Mouse (Mus musculus) c-Kit-positive CD71-negative TER-119-negative erythroid progenitor cells, embryonic 14.5 days (primary cell): ENCODE measurements at regions not wholly inside any gene's neighbourhood (a gene's known extent, or its start where the extent isn't known, plus 50 kb on each side); places are given as distances from the start of the nearest gene placed in this dataset.

Experiments used
- DNase-seq: peaks from one replicate; pipeline ENCODE4 v3.0.0-alpha.2; 2013; ENCODE audit warnings: low read depth

DNA sequence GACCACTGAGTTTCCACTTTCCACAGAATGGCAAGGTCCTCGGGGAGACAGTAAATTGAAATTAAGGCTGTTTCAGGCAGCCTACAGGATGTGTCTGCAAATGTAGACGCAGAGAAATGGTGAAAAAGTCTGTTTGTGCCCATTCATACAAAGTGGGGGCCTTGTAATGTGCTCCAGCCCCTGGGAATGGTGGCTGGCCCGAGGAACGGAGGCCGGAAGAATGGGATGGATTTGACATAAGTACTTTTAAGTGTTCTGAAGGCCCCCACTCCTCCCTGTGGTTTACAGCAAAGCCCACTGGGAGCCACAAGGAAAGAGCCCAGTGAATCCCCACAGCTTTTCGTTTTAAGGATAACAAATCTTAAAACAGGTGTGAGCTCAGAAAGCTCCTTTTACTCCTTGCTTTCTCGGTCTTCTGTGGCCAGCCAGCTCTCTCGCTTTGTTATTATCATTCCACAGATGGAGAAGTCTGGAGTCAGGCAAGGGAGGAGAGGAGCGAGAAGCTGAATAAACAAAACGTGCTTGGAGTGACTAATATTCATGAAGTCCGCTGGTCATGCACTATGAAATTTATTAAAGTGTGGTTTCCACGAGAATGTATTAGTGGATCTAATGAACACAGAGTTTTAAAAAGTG lies 337.7 kb downstream of the Hlx start:
- DNase-seq = no peak

DNA sequence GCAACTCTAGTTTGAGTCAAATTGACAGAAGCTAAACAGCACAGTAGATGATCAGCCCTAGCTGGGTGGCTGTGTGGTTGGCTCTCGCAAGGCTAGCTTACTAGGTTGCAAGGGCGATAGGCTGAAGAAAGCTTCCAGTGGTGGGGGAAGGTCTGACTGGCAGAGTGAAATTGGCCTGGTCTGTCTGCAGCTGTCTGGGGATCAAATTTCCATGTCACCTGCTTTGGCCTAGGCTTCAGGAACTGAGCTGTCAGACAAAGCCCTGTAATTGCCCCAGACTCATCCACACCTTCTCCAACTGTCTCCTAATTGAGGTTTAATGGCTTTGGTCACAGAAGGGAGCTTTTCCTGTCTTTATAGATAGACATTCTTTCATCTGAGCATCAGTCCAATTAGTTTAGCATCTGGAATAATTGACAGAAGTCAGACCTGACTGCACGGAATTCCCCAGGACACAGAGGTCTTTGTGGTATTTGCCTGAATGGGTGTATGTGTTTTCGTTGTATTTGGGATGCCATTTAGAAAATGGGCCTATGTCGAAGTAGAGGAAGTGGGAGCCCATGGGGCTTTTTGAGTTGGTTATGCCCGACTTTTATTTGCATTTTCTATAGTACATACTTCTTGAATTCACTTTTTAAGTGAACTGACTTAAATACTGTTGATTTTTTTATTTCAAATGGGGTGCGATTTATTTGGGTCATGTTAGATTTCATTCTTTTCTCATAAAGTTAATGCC lies 348.2 kb downstream of the Hlx start:
- no peak for DNase-seq

DNA sequence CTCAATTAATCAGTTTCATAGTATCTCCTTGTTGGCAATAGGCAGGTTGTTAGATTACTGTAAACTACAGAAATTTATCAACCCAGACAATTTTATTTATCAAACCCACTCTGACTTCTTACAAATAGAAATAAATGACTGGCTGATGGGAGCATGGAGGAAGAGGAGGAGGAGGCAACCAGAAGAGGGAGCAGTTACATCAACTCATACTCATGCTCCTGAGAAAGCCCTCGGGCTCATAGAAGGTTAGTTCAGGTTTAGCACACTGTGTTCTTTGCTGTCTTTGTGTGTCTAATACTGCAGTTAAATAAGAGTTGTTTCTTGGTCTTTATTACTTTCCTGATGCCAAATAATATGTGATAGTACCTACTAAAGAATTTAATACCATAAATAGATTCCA lies 344.6 kb upstream of the 1700056E22Rik start:
- DNase-seq = no peak

DNA sequence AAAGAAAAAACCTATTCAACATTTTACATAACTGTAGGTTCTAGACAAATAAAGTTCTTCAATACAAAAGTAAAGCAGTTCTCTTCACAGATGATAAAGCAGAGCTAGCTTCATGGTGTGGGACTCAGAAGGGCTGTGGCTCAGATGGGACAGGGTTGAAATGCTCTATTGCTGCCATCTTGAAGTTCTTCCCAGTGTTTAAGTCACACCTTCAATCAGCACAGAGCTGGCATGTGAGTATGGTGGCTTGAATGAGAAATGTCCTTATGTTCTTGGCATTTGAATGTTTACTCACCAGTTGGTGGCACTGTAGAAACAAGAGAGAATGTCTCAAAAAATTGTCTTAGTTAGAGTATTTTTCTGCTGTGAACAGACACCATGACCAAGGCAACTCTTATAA lies 330.9 kb upstream of the 1700056E22Rik start:
- no peak for DNase-seq

DNA sequence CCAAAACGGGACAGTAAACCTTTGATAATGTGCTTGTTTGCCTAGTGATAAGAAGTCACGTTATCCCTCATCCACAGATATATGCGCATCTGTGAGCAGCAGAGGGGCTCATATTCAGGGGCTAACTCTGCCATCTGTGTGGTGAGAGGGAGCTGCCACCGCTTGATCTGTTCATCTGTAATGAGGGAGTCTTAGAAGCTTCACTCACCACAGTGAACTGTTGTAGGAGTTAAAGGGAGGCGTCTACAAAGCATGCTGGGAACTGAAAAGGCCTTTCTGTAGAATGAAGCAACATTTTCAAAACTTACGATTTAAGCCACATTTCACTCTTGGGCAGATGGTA lies 324.1 kb upstream of the 1700056E22Rik start:
- DNase-seq = no peak

DNA sequence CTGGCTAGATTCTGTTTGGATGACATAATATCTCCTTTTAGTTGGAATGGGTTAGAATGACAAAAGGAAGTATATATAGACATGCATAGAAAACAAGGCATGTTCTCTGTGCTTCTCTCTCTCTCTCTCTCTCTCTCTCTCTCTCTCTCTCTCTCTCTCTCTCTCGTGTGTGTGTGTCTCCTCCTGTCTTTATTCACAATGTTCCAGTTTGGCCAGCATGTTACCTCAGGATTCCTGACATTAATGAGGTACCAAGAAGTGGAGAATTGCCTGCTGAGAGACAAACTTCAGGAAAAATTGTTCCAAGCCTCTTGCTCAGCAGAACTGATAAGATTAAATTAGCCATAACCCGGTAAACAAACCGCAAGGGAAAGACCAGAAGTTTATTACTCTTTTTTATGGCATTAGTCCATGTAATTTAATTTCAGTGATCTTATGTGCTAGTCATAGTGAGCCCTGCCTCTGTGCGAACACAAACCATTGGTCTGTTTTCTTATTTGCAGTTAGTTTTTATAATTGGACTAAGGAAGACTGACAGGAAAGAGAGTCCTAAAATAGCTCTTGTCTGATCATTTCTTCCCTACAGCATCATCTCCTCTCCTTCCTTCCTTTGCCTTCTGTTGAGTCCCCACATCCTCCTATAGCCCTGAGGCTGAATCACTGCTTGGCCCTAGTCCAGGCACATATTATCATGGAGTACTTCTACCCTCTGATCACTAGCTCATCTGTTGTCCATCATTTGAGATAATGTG lies 323.5 kb upstream of the 1700056E22Rik start:
- no peak for DNase-seq

DNA sequence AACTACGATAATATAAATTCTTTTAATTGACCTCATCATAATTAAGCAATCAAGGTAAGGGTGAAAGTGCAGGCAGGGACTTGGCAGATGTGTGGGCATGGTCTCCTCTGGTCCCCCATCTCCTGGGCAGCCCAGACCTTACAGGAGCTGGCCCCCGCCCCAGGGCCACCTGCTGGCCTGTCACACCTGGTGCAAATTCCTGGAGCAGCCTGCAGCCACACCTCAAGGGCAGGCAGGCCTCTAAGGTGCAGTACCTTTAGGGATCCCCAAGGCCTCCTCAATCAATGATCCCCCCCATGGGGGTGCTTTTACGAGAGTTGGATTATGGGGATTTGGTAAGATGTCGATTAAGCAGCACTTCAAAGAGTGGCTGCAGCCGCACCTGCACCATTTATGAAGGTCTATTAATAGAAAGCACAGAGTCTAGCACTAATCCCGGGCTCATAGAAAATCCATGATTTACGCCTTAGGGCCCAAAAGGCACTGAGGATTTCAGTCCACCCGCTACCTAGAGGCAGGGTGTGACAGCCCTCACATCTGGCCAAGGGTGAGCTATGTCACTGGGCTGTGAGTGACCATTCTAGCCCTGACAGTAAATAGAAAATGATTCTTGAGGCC lies 319.8 kb upstream of the 1700056E22Rik start:
- no peak for DNase-seq

DNA sequence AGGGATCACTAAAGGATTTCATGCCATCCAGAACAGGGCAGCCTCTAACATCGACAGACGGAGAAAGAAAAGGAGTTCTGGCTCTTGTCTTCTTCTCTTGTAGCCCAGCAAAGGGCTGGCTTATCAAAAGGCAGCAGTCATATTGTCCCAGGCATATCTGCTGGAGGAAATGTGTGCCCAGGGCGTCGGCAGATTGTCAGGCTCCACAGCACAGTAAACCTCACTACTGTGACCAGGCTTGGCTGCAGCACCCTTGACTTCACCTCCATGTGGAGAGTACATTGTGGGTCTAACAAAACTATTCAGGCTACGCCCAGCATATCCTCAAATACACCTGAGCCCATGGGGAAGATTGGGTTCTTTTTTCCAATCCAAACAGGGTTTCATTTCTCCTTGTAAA lies 317.7 kb upstream of the 1700056E22Rik start:
- no peak for DNase-seq

DNA sequence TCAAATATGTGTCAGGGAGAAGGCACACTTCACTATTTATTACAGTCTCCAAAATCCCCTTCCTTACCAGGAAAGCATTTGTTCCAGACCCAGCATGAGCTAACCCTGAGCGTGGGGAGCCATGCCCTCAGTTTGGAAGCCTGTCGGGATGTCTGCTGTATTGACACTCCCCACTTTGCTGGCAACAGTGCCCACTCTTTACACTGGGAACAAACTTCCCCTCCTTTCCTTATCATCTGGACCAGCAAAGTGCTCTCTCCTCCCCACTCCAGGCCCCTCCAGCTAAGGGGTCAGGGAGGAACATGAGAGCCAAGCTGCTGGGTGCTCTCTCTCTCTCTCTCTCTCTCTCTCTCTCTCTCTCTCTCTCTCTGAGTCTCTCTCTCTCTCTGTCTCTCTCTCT lies 310.7 kb upstream of the 1700056E22Rik start:
- no peak for DNase-seq

DNA sequence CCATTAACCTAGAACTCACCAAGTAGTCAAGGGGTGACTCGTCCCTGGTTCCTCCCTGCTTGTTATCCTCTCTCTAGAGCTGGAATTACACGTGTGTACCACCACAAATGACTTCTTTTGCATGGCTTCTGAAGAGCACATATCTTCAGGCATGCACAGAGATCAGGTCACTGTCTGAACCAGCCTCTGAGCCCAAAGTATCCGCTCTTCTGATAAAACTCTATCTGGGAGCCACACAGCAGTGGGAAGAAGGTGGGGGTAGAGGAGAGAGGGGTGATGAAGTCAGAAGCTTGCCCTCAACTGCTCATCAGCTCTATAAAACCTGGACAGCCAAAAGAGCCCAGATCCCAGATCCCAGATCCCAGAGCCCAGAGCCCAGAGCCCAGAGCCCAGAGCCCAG lies 301.9 kb upstream of the 1700056E22Rik start:
- DNase-seq = no peak

DNA sequence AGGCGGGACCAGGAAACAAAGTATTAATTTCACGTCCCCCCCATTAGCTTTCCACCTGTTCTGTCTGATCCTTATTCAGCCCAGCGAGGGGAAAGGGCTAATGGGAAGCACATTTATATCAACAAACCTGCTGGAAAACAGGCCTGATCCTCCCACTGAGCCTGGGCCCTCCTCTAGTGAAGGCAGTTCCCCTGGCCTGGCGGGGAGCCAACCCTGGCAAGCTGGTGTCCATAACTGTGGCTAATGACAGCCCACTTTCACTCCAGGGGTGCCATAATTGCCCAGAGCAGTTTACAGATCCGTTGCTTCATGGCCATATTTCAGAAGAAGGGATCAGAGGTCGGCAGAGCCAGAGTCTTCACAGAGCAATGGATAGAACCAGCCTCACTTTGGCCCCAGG lies 301.2 kb upstream of the 1700056E22Rik start:
- DNase-seq = no peak

DNA sequence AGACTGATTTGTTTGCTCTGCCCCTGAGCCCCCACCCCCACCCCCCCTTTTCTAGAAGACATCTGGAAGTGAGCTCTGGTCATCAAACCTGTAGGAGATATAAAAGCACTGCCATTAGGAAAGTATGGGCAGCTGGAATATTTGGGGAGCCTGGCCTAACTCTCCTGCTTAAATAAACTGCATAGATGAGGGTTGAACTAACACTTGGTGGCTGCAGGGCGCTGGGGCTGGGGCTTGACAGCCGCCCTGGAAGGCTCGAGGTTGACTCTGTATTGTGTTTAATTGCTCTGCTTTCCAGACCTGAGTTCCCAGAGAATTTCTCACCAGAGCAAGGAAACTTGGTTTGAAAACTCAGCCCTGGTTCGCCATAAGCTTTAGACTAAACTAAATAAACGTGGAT lies 300.7 kb upstream of the 1700056E22Rik start:
- no peak for DNase-seq

DNA sequence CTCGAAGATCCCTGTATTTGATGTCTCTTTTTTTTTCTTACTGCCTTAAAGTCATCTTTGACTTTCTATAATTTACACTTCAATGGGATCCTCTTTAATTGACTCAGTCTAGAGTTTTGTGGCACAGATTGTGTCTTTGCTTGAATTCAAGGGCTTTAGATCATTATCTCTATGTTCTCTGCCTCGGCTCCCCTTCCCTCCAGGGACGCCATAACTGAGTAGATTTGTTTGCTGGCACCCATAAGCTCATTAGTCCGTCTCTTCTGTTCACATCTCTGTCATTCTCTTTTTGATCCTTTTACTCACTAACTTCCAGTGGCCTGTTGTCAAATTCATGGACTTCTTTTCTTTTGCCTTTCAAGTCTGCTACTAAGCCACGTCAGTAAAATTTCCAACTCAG lies 299.0 kb upstream of the 1700056E22Rik start:
- no peak for DNase-seq

DNA sequence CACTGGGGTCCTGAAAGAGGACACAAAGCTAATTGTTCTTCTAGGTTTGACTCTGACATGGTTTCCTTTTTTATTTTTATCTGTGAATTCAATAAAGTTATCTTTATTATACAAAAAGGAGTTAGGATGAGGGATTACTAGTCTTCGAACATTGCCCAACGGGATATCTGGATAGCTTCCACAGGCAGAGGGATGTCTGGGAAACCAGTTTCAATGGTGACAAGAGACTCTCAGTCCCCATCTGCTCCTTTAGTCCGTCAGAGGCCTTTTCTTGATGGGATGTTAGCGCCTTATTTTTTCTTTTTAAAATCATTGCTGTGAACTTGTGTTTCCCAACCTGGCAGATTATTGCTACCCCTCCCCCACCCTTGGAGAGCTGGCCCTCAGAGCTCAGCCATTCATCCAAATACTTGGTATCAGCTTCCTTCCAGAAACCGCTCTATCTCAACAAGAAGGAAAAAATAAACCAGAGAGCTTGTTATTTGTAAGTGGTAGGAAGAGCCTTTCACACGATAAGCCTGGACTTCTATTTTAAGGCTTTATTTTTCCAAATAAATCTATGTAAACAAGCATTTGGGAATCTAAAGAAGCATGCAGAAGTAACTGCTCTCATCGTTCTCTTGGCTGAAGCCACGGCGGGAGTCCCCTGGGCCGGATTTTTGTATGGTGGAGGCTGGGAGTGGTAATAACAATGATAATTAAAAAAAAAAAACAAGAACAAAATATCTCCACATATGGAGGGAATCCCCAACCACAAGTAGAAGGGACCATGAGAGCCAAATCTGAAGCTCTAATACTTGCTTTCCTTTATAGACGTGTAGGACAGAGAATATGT lies 296.6 kb upstream of the 1700056E22Rik start:
- no peak for DNase-seq

DNA sequence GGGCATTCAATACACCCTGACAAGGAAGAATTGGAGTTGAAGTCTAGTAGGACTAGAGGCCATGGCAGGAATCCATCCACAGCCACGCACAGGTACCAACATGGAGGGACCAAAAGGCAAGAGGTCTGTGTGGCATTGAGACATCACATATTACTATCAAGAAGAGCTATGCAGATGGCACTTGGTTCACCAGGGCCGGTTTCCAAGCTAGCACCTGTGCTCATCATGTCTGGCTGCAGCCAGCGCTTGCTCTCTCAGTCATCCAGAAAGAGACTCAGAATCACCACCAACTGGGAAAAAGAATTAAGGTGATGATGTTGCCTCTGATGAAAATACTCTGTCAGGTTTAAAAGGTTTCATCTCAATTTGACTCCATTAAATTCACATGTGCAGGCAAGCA lies 292.1 kb upstream of the 1700056E22Rik start:
- no peak for DNase-seq

DNA sequence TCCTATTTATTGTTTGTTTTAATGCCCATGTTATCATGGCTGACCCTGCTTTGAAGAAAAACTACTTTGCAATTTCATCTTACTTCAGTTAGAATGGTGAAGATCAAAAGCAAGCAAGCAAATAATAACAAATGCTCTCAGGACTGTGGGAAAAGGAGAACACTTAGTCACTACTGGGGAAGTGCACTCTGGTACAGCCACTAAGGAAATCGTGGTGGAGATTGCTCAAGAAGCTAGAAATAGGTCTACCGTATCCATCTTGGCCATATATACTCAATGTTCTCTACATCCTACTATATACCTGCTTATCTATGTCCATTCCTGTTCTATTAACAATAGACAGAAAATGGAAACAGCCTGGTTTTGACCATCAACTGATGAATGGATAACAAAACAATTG lies 290.1 kb upstream of the 1700056E22Rik start:
- no peak for DNase-seq

DNA sequence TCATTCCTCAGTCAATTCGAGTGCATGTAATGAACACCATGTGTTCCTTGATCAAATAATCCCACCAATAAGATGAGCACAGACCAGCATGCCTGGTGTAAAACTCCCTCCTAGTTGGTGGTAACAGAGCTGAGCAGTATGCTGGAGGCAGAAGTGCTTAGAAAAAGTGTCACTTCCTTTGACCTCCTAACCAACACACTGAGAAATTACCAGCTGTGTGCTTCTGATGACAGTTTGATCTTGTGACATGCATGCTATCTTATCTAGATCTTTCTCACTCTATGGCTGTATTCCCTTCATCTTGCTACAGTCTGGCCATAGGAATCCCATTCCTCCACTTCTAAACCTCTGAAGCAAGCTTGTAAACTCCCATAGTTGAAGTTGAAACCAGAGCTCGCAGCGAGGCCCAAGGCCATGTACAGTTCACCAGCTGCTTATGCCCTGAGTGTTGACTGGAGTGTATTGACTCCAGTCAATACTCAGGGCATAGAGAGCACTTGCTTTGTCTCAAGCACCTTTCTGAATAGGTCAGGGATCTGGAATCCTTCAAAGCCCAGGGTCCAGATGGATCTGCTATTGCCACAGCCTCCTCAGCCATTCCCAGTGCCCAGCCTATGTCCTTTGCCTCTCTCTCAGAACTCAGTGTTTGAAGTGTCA lies 286.5 kb upstream of the 1700056E22Rik start:
- DNase-seq = no peak

DNA sequence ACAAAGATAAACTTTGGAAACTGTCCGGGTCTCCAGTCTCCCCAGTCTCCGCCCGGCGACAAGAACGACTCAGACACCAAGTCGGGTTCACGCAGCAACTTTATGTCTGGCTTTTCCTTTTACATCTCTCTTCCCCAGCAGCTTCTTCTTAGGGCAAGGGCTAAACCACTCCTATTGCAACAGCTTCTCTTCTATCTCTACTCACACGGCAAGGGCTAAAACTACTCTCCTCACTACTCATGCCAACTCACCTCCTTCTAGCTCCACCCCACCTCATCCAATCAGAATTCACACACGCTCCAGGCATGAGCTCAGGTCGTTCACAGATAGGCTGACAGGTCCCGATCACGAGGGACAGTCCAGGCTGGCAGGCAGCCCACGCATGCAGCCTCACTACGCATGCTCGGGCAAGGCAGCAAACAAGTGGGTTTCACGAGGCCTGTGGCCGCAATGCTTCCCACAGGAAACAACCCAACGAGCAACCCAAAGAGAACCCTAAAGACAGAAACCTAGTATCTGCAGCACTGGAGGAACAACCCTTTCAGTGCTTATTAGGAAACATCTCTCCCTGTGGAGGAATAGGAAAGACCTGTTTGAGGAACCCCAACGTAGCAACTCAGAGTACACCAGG lies 276.2 kb upstream of the 1700056E22Rik start:
- no peak for DNase-seq

DNA sequence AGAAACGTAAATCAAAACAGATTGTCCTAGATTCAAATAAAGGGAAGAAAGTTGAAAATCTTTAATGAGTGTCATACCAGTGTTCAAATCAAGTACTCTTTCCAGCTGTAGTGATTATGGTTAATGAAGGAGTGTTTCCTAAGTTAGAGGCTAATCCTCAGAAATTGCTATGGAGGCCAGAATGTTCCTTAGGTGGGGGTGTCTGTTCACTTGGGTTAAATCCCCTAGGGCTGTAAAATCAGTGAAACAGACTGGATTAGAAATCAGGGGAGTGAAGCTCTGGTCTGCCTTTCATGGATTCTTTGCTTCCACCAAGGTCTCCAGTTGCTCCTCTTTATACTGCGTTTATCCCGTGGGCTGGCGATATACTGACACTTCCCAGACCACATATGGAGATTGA lies 270.7 kb upstream of the 1700056E22Rik start:
- DNase-seq = no peak

DNA sequence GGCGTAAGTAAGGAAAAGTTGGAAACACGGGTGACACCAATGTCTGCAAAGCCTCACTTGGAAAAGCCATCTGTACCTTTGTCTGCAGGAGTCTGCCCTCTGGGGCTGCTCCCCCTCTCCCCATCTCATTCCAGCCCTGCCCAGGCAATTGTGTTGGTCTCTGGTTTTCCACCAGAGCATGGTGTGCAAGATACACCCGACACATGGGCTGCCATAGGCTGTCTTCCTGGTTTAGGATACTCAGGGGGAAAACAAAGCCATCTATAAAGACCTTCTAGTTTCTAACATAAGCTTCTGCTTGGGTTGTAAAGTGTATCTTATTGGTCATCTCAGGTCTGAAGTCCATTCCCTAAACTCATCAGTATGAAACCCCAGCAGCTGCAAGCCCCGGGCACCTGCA lies 270.1 kb upstream of the 1700056E22Rik start:
- DNase-seq = no peak

DNA sequence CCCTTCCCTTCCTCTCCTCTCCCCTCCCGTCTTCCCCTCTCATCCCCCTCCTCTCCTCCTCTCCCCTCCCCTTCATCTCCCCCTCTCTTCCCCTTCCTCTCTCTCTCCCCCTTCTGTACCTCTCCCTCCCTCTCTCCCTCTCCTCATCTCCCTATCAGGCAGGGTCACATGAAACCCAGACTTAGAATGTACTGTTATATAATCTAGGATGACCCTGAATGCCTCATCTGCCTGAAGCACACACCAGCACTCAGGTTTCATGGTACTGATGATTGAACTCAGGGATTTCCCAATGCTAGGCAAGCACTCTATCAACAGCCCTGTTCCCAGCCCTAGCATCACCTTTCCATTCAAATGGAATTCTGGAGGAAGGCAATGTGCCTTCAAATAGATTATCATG lies 264.6 kb upstream of the 1700056E22Rik start:
- no peak for DNase-seq
